Mouse (Mus musculus): ENCODE data around the gene Izumo1r.

Gene Izumo1r

GRCm38 (mm10) chr9:14866957-14867356 is 36.8 kb downstream of the Izumo1r start:
- peak; percentile 28 for DNase-seq (ENCODE audit: low spot score)

DNA sequence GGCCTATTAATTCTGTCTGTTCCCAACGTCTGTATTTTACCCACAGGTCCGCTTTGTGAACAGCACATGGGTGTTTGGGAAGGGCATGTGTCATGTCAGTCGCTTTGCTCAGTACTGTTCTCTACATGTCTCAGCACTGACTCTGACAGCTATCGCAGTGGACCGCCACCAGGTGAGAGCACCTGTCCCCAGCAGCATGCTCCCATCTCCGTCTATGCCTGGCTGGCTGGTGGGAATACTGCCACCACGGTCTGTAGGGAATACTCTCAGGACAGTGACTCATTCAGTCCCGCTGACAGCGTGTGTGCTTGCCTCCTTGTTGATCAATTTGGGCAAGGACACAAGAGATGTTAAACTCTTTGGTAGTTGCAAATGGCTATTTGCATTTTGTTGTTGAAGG is 39.0 kb downstream of the Izumo1r start:
- DNase-seq (ENCODE audit: low spot score): no peak

DNA sequence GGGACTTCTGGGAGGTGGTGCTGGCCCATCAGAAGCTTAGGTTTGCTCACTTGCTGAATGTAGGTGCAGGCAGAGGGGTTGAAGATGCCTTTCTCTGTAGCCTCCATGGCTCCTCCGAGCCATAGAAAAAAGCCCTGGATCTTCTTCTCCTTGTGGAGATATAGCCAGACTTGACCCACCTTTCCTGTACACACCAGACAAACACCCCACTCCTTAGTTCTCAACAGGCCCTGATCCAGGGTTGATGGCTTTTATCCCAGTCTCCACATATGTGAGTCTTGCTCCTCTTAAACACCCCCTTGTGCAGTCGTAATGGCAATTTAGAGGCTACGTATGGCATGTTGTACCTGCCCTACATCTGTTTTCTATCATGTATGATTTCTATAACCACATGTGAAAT is 40.6 kb downstream of the Izumo1r start:
- no peak for DNase-seq (ENCODE audit: low spot score)

DNA sequence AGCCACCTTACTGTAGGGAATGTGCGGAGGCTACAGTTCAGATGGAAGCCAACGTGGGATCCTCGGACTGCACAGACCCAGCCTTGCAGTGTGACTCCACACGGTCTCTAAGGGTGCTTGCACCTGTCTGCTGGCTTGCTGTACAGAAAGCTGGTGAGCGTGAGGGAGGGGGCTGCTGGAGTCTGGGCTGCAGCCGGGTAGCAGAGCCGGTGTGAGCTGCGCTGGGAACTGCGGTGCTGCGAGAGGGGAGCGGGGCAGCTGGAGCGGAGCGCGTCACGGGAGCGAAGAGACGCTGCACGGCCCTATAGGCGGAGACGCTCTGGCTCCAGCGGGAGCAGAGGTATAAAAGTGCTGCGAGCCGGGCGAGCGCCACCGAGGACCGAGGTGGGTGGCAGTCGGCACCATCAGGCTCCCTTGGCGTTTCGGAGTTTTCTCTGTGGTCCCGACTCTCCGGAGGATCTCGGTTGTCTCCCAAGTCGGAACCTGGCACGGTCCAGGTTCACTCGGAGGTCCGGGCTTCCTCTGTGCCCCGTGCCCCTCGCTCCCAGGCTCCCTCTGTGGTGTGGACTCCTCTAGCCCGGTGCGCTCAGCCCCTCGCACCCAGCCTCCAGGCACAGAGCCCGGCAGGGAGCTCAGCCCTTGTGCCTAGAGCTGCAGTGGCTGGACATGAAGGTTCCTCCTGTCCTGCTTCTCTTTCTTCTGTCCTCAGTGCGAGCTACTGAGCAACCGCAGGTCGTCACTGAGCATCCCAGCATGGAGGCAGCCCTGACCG is 43.7 kb downstream of the Izumo1r start, which contains the start of gene Gpr83:
TSS of gene Gpr83 (plus strand) at position 343 of the 772 bp plus-strand sequence.
- DNase-seq (ENCODE audit: low spot score): no peak

- DNase-seq (ENCODE audit: low spot score): no peak
These were observed 45.0 kb downstream of the Izumo1r start for GRCm38 (mm10) chr9:14858782-14859181.

DNA sequence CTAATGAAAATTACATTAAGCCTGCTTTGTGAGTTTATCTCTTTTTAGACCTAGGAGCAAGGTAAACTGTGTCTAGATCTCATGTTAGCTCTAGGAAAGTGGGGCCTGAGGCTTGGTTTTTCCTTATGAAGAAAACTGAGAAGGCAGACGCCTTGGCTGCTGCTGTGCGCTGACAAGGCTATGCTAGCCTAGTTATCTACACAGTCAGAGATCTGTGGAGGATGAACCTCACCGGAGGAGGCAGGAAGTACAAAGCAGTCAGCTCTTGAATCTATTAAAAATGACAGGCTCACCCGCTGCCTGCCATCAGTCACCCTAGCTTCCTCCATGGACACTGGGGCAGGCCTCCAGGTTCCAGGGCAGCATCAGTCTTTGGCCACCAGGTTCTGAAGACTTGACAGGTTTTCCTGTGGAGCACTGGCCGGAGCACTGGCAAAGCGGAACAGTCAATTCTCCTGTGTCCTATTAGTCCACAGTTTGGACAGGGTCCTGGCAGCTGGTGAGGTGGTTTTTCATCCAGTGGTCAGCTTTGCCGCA is 45.5 kb downstream of the Izumo1r start:
- DNase-seq (ENCODE audit: low spot score): no peak

DNA sequence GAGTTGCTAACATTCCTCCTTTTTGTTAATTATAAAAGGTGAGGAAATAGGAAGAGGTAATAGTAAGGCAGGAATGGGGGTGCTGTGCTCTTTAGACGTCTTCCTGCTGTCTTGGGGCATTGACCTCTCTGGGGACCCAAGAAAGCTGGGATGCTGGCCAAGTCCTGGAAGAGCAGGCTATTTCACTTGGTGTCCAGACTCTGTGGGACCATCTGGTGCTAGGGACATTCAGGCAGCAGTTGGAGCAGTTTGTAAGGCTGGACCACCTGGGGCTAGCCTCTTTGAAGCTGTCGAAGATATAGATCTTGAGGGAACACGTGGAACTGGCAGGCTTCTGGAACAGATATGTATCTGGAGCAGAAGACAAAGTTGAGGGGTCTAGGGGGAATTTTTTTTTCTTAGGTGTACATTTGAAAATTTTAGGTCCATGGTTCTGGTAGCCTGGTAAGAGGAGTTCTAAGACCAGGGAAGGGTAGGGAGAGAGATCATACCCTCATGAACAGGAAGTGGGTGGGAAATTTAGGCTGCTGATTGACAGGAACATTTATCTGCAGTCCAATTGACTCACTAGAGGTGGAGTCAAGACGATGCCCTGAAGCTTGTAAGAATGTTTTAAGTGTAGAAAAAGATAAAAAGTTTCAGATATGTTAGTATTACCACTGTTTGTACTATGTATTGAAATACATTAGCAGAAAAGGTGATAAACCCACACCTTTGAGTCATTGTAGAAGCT is 46.7 kb downstream of the Izumo1r start:
- DNase-seq (ENCODE audit: low spot score): no peak

GRCm38 (mm10) chr9:14854585-14854984 is 49.2 kb downstream of the Izumo1r start:
- DNase-seq (ENCODE audit: low spot score): no peak

DNA sequence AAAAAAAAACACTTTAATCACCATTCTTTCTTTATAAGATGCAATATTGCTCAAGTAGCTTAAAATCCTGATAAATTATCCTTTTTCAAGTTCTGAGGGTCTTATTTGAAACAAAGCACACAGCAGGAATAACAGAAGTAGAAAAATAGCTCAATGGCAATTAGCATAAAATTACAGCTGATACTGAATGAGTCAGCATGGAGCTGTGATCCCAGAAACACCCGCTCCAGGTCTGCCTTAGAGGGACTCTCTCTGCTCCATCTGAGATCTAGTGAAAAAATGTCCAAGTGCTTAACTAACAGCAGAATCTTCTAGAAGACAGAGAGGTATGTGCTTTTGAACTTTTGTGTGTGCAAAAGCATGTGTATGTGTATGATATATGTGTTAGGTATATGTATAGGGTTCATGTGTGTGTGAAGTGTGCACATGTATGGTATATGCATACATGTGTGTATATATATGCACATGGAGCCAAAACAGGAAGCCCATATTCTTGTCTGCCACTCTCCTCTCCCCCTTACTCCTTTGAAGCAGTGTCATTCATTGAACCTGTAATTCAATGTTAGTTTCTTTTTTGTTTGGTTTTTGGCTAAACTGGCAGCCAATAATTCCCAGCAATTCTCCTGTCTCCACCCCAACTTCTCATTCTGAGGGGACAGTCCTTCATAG is 55.3 kb downstream of the Izumo1r start:
- DNase-seq (ENCODE audit: low spot score): no peak

GRCm38 (mm10) chr9:14846428-14846827 is 57.3 kb downstream of the Izumo1r start:
- no peak for DNase-seq (ENCODE audit: low spot score)

DNA sequence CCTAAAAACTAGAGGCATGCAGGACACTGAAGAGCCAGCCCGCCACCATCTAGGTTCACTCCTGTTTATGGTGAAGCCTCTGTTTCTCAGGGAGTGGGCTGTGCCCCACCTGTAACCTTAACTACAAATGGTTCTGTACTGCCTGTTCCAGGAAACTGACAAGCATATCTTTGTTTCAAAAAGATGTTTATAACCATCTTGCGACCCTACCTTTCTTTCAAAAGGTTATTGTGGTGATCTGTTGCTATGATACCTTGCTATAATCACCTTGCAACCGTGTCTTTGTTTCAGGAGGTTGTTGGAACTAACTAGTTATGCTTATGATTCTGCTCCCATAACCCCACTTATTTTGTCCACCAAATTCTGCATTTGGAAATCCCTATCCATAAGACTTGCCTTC is 59.8 kb downstream of the Izumo1r start:
- DNase-seq (ENCODE audit: low spot score): no peak

DNA sequence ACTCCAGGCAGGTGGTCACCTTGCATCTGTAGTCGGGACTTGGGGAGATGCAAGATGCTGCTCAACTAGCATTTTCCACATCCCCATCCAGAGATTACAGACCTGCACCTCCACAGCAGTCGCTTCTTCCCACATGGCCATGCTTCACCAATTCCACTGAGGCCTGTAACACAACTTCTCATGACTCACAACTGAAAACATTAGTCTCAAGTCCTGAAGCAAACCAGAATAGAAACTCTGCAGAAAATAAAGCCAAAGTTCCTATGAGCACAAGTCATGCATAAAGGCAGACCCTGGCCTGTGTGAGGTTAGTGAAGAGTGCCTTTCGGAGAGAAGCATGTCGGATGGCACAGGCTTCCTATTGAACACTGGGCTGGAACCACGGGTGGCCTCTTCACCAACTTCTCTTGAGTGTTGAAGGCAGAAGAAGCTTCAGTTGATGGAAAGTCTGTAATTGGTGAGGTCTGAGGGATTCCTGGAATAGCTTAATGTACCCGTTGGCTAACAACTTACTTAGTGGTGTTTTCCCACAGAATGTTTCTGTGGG is 60.4 kb downstream of the Izumo1r start:
- DNase-seq (ENCODE audit: low spot score): no peak

DNA sequence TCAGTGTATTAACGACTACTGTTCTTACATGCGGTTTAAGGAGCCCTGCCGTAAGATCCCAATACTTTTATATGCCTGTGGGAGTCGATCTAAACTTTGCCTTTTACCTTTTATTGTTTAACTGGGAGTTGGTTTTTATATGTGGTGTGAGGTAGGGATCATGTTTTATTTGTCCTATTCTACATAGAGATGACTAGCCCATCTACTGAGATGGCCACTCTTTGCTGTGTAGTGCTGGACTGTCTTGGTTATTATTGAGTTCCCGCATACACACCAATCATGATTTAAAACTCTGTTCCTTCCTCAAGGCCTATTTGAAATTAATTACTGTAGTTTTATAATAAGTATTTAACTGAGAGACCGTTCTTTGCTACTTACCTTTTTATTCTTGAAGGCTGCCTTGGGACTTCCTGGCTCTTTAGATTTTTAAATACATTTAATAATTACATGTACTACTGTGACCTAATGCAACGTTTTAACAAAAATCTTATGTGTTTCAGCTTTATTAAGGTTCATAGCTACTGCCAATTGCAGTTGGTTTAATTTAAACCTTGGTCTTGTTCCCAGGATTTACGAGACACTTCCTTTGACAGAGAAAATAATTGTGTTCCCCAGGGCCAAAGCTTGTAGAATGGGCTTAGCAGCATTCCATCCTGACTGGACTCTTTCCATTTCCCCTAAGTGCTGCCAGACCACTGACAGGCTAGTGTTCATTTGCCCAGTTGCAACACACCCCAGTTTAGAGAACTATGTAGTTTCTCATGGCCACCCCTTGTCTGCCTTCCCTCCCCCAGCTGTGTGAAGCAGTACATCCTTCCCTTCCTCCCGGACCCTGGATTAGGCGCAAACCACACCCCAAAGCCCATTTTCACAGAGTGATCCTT is 61.6 kb downstream of the Izumo1r start:
- peak; percentile 17 for DNase-seq (ENCODE audit: low spot score)

- no peak for DNase-seq (ENCODE audit: low spot score)
These were observed 63.8 kb downstream of the Izumo1r start for GRCm38 (mm10) chr9:14839970-14840369.

- DNase-seq (ENCODE audit: low spot score): no peak
These were observed 64.2 kb downstream of the Izumo1r start for GRCm38 (mm10) chr9:14839527-14839926.
